Mouse (Mus musculus): ENCODE measurements around the gene Usp46. TPM values are rescaled to one million over a fixed set of nuclear protein-coding genes. Genes with fewer than 3 reads are reported as not detected.
"Not testable (repeated sequence)": the region's sequence is repeated elsewhere in the genome, so short reads cannot be mapped to it uniquely, and the experiment has no call there.

Usp46 gene
- 100 to 1,000 TPM; 129 to 137 TPM for total RNA-seq (2021)

- peak; percentile 80 for DNase-seq
These were observed at the start of gene Usp46 for GRCm38 (mm10) chr5:74067831-74068713. Gene Usp46 (minus strand): TSS chr5:74068431.

GRCm38 (mm10) chr5:74113961-74114689 lies 45.9 kb upstream of the Usp46 start:
- no peak for DNase-seq

GRCm38 (mm10) chr5:74105445-74105844 lies 37.2 kb upstream of the Usp46 start:
- DNase-seq = no peak

GRCm38 (mm10) chr5:74101761-74102160 lies 33.5 kb upstream of the Usp46 start:
- DNase-seq = no peak

GRCm38 (mm10) chr5:74099046-74099445 lies 30.8 kb upstream of the Usp46 start:
- no peak for DNase-seq

- no peak for DNase-seq
These were observed 29.6 kb upstream of the Usp46 start for GRCm38 (mm10) chr5:74097854-74098220.

DNA sequence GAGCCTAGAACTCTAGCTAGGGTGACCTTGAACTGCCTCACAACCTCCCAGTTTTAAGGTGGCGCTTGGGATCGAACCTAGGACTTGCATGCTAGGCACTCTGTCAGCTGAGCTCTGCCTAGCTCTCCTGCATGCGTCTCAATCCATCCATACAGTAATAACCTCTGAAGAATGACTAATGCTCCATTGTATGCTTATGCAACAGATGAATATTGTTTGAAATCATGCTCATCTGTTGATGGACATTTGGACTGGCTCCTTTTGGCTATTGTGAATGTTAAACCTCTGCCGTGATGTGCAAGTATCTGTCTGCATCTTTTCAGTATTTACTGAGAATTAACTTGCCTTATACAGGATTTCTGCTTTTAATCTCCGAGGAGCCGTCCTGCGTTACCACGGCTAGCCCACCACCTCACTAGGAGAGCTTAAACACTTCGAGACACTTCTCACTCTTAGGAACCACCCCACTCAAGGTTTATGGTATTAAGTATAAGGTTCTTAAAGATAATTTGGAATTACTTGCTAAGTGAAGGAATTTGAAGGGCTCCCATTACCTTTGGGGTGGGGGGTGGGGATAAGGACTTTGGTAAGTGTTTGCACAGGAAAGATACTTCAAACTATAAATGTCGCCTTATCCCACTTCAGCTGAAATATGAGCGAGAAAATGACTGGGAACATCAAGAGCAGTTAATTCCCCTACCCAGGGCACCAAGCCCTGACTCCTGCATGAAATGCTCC lies 29.1 kb upstream of the Usp46 start:
- DNase-seq = no peak

DNA sequence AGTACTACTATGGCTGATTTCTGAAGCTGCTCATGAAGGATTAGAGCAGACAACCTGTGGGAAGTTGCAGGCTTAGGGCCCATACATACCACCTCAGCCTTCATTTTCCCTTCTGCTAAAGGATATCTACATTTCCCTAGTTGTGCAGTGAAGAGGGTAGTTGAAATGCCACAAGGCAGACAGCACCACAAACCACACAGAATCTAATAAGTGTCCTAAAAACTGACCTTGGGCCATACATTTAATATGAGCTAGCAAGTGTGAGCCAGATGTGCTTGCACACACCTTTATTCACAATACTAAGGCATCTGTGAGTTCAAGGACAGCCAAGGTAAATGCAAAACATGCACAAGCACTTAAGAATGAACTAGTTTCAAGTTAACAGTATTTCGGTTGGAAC lies 27.8 kb upstream of the Usp46 start:
- DNase-seq = no peak

- DNase-seq = no peak
These were observed 27.4 kb upstream of the Usp46 start for GRCm38 (mm10) chr5:74095611-74096010.

GRCm38 (mm10) chr5:74094841-74095437 lies 26.7 kb upstream of the Usp46 start:
- no peak for DNase-seq

- no peak for DNase-seq
These were observed 25.6 kb upstream of the Usp46 start for GRCm38 (mm10) chr5:74093556-74094428.

DNA sequence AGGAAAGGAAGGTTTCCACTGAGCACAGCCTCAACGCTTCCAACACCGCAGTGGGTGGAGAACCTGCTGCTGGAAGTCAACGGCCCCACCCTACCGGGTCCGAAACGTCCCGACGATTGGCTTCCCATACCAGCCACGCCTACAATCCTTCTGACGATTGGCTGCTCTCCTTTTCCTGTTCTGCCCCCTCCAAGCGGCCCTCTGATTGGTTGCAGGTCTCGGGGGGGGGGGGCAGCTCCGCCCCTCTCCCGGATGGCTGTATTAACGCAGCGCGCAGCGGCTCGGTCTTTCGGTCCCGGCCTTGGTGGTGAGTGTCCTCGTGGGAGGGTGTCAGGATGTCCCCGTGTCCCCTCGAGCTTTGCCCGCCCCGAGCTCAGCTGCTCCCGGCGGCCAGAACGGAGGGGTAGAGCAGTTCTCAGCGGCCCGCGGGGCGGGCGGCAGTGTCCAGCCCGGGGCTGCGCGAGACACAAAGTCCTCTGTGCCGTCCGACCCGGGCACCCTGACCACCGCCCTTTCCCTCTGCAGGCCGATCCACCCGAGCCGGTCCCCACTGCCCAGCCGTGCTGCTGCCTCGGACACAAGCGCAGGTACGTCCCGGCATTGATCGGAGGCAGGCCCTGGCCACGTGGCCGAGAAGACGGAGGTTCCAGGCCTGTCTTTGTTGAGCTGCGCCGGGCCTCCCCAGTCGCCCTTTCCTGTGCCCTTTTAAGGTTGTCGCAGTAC lies 24.8 kb upstream of the Usp46 start:
- DNase-seq = peak; percentile 87 to 92

- DNase-seq = no peak
These were observed 24.2 kb upstream of the Usp46 start for GRCm38 (mm10) chr5:74092481-74092832.

- no peak for DNase-seq
These were observed 21.4 kb upstream of the Usp46 start for GRCm38 (mm10) chr5:74089643-74090042.

DNA sequence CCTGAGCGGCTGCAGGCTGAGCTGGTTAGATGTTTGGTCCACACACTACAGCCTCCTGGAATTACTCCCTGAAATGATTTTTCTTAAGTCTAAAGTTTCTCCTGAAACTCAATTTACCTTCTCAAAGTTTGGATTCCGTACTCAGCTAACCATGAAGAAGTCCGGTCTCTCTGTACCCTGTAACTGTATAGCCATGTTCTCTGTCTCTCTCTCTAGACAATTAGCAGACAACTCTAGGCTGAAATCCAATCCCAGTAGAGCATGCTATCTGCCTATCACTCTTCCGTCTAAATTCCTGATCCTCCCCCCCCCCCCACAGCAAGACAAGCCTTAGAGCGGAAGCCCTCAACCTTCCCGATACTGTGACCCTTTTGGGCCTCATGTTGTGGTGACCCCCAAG lies 13.5 kb upstream of the Usp46 start:
- no peak for DNase-seq

- DNase-seq = no peak
These were observed 10.8 kb upstream of the Usp46 start for GRCm38 (mm10) chr5:74078861-74079615.

DNA sequence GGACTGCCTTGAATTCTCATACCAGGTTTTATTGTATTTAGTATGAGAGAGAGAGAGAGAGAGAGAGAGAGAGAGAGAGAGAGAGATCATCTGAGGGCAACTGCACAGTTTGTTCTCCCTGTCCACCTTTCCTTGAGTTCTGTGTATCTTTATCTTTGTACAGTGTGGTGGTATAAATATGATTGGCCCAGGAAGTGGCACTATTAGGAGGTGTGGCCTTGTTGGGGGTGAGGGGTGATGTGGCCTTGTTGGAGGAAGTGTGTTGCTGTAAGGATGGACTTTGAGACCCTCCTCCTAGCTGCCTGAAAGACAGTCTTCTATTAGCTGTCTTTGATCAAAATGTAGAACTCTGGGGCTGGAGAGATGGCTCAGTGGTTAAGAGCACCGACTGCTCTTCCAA lies 10.2 kb upstream of the Usp46 start:
- no peak for DNase-seq

- DNase-seq = no peak
These were observed 9.7 kb upstream of the Usp46 start for GRCm38 (mm10) chr5:74077959-74078358.

- DNase-seq = no peak
These were observed 8.5 kb upstream of the Usp46 start for GRCm38 (mm10) chr5:74076759-74077158.

- not testable (repeated sequence) for DNase-seq
These were observed 2.3 kb upstream of the Usp46 start for GRCm38 (mm10) chr5:74070564-74070963.
